Mouse (Mus musculus): ENCODE results near the gene Krtcap3. TPM values are rescaled to one million over a fixed set of nuclear protein-coding genes. Genes with fewer than 3 reads are reported as not detected.

Krtcap3 gene
- polyA plus RNA-seq, 1 experiment from 2014 or later, result 3.2 TPM

GRCm38 (mm10) chr5:31266101-31266500 is 14.6 kb downstream of the Krtcap3 start:
- no peak overlapping the region for H3K9ac ChIP-seq (ENCODE audit: low read depth, low read length)
- 92% methylated on average over 7 of the region's 7 CpGs for WGBS
- ATAC-seq, result no peak
- H3K4me2 ChIP-seq (ENCODE audit: low read length), result no peak overlapping the region
- no peaks in the 10 kb centered on the region for H3K4me1 ChIP-seq (ENCODE audit: control insufficient read depth, insufficient read depth, low read depth, low read length)
- H3K36me3 ChIP-seq (ENCODE audit: control insufficient read depth, insufficient read depth, low read length), result peaks cover 41% of the 10 kb centered on the region
- H3K4me3 ChIP-seq (ENCODE audit: low read length), result no peak overlapping the region
- no peak overlapping the region for H3K27ac ChIP-seq (ENCODE audit: low read depth, low read length)
- no peaks in the 10 kb centered on the region for H3K27me3 ChIP-seq (replicated peaks; ENCODE audit: control insufficient read depth, insufficient read depth, low read length)
- no peaks in the 10 kb centered on the region for H3K9me3 ChIP-seq (ENCODE audit: control insufficient read depth, low read length)

- peaks cover 41% of the 10 kb centered on the region for H3K36me3 ChIP-seq (ENCODE audit: control insufficient read depth, insufficient read depth, low read length)
Observed at GRCm38 (mm10) chr5:31267686-31268085, 16.2 kb downstream of the Krtcap3 start.

GRCm38 (mm10) chr5:31273018-31273417 is 21.5 kb downstream of the Krtcap3 start:
- WGBS, result 93% methylated on average over 6 of the region's 6 CpGs

More at GRCm38 (mm10) chr5:31267686-31268085, 16.2 kb downstream of the Krtcap3 start:
- WGBS, result 61% methylated on average over 6 of the region's 6 CpGs
- no peaks in the 10 kb centered on the region for H3K27me3 ChIP-seq (replicated peaks; ENCODE audit: control insufficient read depth, insufficient read depth, low read length)
- ATAC-seq, result no peak
- H3K4me1 ChIP-seq (ENCODE audit: control insufficient read depth, insufficient read depth, low read depth, low read length), result no peaks in the 10 kb centered on the region
- H3K27ac ChIP-seq (ENCODE audit: low read depth, low read length), result no peak overlapping the region
- H3K9me3 ChIP-seq (ENCODE audit: control insufficient read depth, low read length), result no peaks in the 10 kb centered on the region
- no peak overlapping the region for H3K4me2 ChIP-seq (ENCODE audit: low read length)
- H3K4me3 ChIP-seq (ENCODE audit: low read length), result no peak overlapping the region
- H3K9ac ChIP-seq (ENCODE audit: low read depth, low read length), result no peak overlapping the region

GRCm38 (mm10) chr5:31279245-31279988 is 27.9 kb downstream of the Krtcap3 start:
- H3K4me2 ChIP-seq (ENCODE audit: low read length), result no peak overlapping the region
- no peaks in the 10 kb centered on the region for H3K4me1 ChIP-seq (ENCODE audit: control insufficient read depth, insufficient read depth, low read depth, low read length)
- no peaks in the 10 kb centered on the region for H3K27me3 ChIP-seq (replicated peaks; ENCODE audit: control insufficient read depth, insufficient read depth, low read length)
- H3K36me3 ChIP-seq (ENCODE audit: control insufficient read depth, insufficient read depth, low read length), result peaks cover 42% of the 10 kb centered on the region
- 88% methylated on average over 20 of the region's 20 CpGs for WGBS
- H3K27ac ChIP-seq (ENCODE audit: low read depth, low read length), result no peak overlapping the region
- no peak overlapping the region for H3K4me3 ChIP-seq (ENCODE audit: low read length)
- no peak overlapping the region for H3K9ac ChIP-seq (ENCODE audit: low read depth, low read length)
- no peaks in the 10 kb centered on the region for H3K9me3 ChIP-seq (ENCODE audit: control insufficient read depth, low read length)
- no peak for ATAC-seq

More at GRCm38 (mm10) chr5:31273018-31273417, 21.5 kb downstream of the Krtcap3 start:
- H3K27me3 ChIP-seq (replicated peaks; ENCODE audit: control insufficient read depth, insufficient read depth, low read length), result no peaks in the 10 kb centered on the region
- H3K4me2 ChIP-seq (ENCODE audit: low read length), result no peak overlapping the region
- no peaks in the 10 kb centered on the region for H3K9me3 ChIP-seq (ENCODE audit: control insufficient read depth, low read length)
- ATAC-seq, result no peak
- no peak overlapping the region for H3K27ac ChIP-seq (ENCODE audit: low read depth, low read length)
- H3K4me1 ChIP-seq (ENCODE audit: control insufficient read depth, insufficient read depth, low read depth, low read length), result no peaks in the 10 kb centered on the region
- H3K36me3 ChIP-seq (ENCODE audit: control insufficient read depth, insufficient read depth, low read length), result peaks cover 45% of the 10 kb centered on the region
- H3K4me3 ChIP-seq (ENCODE audit: low read length), result no peak overlapping the region
- H3K9ac ChIP-seq (ENCODE audit: low read depth, low read length), result no peak overlapping the region

- 90% methylated on average over 4 of the region's 4 CpGs for WGBS
- no peak overlapping the region for H3K9ac ChIP-seq (ENCODE audit: low read depth, low read length)
- H3K36me3 ChIP-seq (ENCODE audit: control insufficient read depth, insufficient read depth, low read length), result peaks cover 29% of the 10 kb centered on the region
- no peak overlapping the region for H3K4me2 ChIP-seq (ENCODE audit: low read length)
- no peaks in the 10 kb centered on the region for H3K27me3 ChIP-seq (replicated peaks; ENCODE audit: control insufficient read depth, insufficient read depth, low read length)
- H3K4me3 ChIP-seq (ENCODE audit: low read length), result no peak overlapping the region
- peaks cover 10% of the 10 kb centered on the region for H3K4me1 ChIP-seq (ENCODE audit: control insufficient read depth, insufficient read depth, low read depth, low read length)
- no peak for ATAC-seq
- H3K9me3 ChIP-seq (ENCODE audit: control insufficient read depth, low read length), result no peaks in the 10 kb centered on the region
- no peak overlapping the region for H3K27ac ChIP-seq (ENCODE audit: low read depth, low read length)
Observed at GRCm38 (mm10) chr5:31288225-31288624, 36.7 kb downstream of the Krtcap3 start.

GRCm38 (mm10) chr5:31288655-31289054 is 37.2 kb downstream of the Krtcap3 start:
- 80% methylated on average over 3 of the region's 3 CpGs for WGBS
- H3K27ac ChIP-seq (ENCODE audit: low read depth, low read length), result no peak overlapping the region

GRCm38 (mm10) chr5:31289626-31290230 is 38.2 kb downstream of the Krtcap3 start:
- Histone ChIP-seq H3K4me3 (ENCODE audit: low read length) (peak overlapping the region; percentile 55; the same call in 1 of the 2 replicates), H3K9me3 (ENCODE audit: control insufficient read depth, low read length) (no peaks in the 10 kb centered on the region), H3K9ac (ENCODE audit: low read depth, low read length) (no peak overlapping the region), H3K4me2 (ENCODE audit: low read length) (peak overlapping the region; percentile 78), H3K36me3 (ENCODE audit: control insufficient read depth, insufficient read depth, low read length) (peaks cover 22% of the 10 kb centered on the region), H3K4me1 (ENCODE audit: control insufficient read depth, insufficient read depth, low read depth, low read length) (peaks cover 19% of the 10 kb centered on the region), H3K27ac (ENCODE audit: low read depth, low read length) (no peak overlapping the region), H3K27me3 (replicated peaks; ENCODE audit: control insufficient read depth, insufficient read depth, low read length) (no peaks in the 10 kb centered on the region)
- 91% methylated on average over 3 of the region's 3 CpGs for WGBS
- ATAC-seq, result no peak

More at GRCm38 (mm10) chr5:31288655-31289054, 37.2 kb downstream of the Krtcap3 start:
- Histone ChIP-seq H3K4me2 (ENCODE audit: low read length) (no peak overlapping the region), H3K9ac (ENCODE audit: low read depth, low read length) (no peak overlapping the region), H3K9me3 (ENCODE audit: control insufficient read depth, low read length) (no peaks in the 10 kb centered on the region), H3K4me1 (ENCODE audit: control insufficient read depth, insufficient read depth, low read depth, low read length) (peaks cover 10% of the 10 kb centered on the region), H3K27me3 (replicated peaks; ENCODE audit: control insufficient read depth, insufficient read depth, low read length) (no peaks in the 10 kb centered on the region), H3K36me3 (ENCODE audit: control insufficient read depth, insufficient read depth, low read length) (peaks cover 26% of the 10 kb centered on the region), H3K4me3 (ENCODE audit: low read length) (no peak overlapping the region)
- ATAC-seq, result no peak

GRCm38 (mm10) chr5:31290521-31291360 is 39.2 kb downstream of the Krtcap3 start, which contains the start of gene Ift172:
Ift172 (minus strand) TSS chr5:31291116.
- 2% methylated on average over 45 of the region's 45 CpGs for WGBS
- Histone ChIP-seq H3K4me3 (ENCODE audit: low read length) (peak within 1 kb of the TSS; percentile 55), H3K4me1 (ENCODE audit: control insufficient read depth, insufficient read depth, low read depth, low read length) (peaks cover 23% of the 10 kb centered on the region), H3K27ac (ENCODE audit: low read depth, low read length) (peak within 1 kb of the TSS; percentile 85), H3K4me2 (ENCODE audit: low read length) (peak within 1 kb of the TSS; percentile 78), H3K27me3 (replicated peaks; ENCODE audit: control insufficient read depth, insufficient read depth, low read length) (no peaks in the 10 kb centered on the region), H3K9ac (ENCODE audit: low read depth, low read length) (peak within 1 kb of the TSS; percentile 68), H3K9me3 (ENCODE audit: control insufficient read depth, low read length) (no peaks in the 10 kb centered on the region), H3K36me3 (ENCODE audit: control insufficient read depth, insufficient read depth, low read length) (peaks cover 15% of the 10 kb centered on the region)
- peak; percentile 93 for ATAC-seq

GRCm38 (mm10) chr5:31291361-31291688 is 39.8 kb downstream of the Krtcap3 start:
- Histone ChIP-seq H3K27ac (ENCODE audit: low read depth, low read length) (peak overlapping the region; percentile 85), H3K27me3 (replicated peaks; ENCODE audit: control insufficient read depth, insufficient read depth, low read length) (no peaks in the 10 kb centered on the region), H3K36me3 (ENCODE audit: control insufficient read depth, insufficient read depth, low read length) (peaks cover 9% of the 10 kb centered on the region), H3K4me3 (ENCODE audit: low read length) (peak overlapping the region; percentile 55), H3K4me2 (ENCODE audit: low read length) (peak overlapping the region; percentile 78), H3K9ac (ENCODE audit: low read depth, low read length) (peak overlapping the region; percentile 68), H3K9me3 (ENCODE audit: control insufficient read depth, low read length) (no peaks in the 10 kb centered on the region), H3K4me1 (ENCODE audit: control insufficient read depth, insufficient read depth, low read depth, low read length) (peaks cover 23% of the 10 kb centered on the region)
- ATAC-seq, result no peak
- WGBS, result 4% methylated on average over 9 of the region's 9 CpGs
